Mouse (Mus musculus) limb, embryonic 12.5 days (tissue): ENCODE measurements at regions not wholly inside any gene's neighbourhood (a gene's known extent, or its start where the extent isn't known, plus 50 kb on each side); places are given as distances from the start of the nearest gene placed in this dataset.

Experiments used
- ATAC-seq: fragments of 200-750 bp; cut with Nextera tagmentation; 2 replicates; pipeline ENCODE4 v1.8.0; 2017; ENCODE audit warnings: low read depth, moderate TSS enrichment; ENCODE audit not compliant: insufficient number of reproducible peaks, insufficient read depth, low FRiP score, low TSS enrichment
- H3K27ac ChIP-seq: fragments of 300-500 bp; sonication (generic); 2 replicates; pipeline ENCODE4 v1.5.1; 2016; ENCODE audit warnings: mild to moderate bottlenecking, moderate library complexity
- H3K27me3 ChIP-seq: fragments of 300-500 bp; sonication (generic); 2 replicates; pipeline ENCODE4 v1.6.1; 2016; ENCODE audit warnings: mild to moderate bottlenecking, moderate library complexity
- H3K36me3 ChIP-seq: fragments of 300-500 bp; sonication (generic); 2 replicates; pipeline ENCODE4 v1.6.1; 2016; ENCODE audit warnings: mild to moderate bottlenecking, moderate library complexity
- H3K4me1 ChIP-seq: fragments of 300-500 bp; sonication (generic); replicated peaks from 2 replicates; pipeline ENCODE4 v1.6.1; 2016
- H3K4me2 ChIP-seq: fragments of 300-500 bp; sonication (generic); 2 replicates; pipeline ENCODE4 v1.6.1; 2016; ENCODE audit warnings: mild to moderate bottlenecking, moderate library complexity
- H3K4me3 ChIP-seq: fragments of 300-500 bp; sonication (generic); replicated peaks from 2 replicates; pipeline ENCODE4 v1.5.1; 2016; ENCODE audit warnings: mild to moderate bottlenecking
- H3K9ac ChIP-seq: fragments of 300-500 bp; sonication (generic); replicated peaks from 2 replicates; pipeline ENCODE4 v1.6.1; 2016; ENCODE audit warnings: mild to moderate bottlenecking, moderate library complexity
- H3K9me3 ChIP-seq: fragments of 300-500 bp; sonication (generic); 2 replicates; pipeline ENCODE4 v1.6.1; 2016; ENCODE audit warnings: mild to moderate bottlenecking, moderate library complexity
- WGBS: fragments of 180-500 bp; shearing (Covaris S2); methylation state at CpG from one replicate; pipeline ENCODE4 v1.1.7; 2016; 5-methylcytosine and 5-hydroxymethylcytosine counted together

DNA sequence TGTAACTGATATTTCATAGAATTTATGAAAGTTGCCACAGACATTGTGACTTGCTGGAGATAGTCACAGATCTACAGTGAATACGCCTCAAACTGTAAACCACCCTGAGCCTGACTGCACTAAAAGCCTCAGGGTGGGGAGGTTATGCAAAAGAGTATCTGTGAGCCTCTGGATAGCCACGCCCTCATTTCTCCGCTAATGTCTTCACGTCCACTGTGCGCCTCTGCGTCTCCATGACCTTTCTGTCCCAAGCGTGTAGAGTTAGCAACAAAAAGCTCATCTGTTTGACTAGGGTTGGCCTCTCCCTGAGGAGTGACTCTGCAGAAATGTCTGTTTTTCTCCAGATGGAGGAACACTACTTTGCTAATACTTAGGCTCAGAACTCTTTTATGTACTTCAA is 170.8 kb upstream of the Gm49356 start:
- ATAC-seq = no peak

GRCm38 (mm10) chr15:58719410-58719809 is 169.7 kb upstream of the Gm49356 start:
- Histone ChIP-seq H3K4me2 (no peak overlapping the region), H3K27ac (no peak overlapping the region), H3K4me1 (peaks cover 8% of the 10 kb centered on the region; the same call in 1 of the 2 replicates), H3K9me3 (no peaks in the 10 kb centered on the region), H3K4me3 (no peak overlapping the region), H3K27me3 (no peaks in the 10 kb centered on the region), H3K36me3 (no peaks in the 10 kb centered on the region), H3K9ac (no peak overlapping the region)
- no peak for ATAC-seq
- 90% methylated on average over 6 of the region's 6 CpGs for WGBS

More for the DNA sequence above, 170.8 kb upstream of the Gm49356 start:
- H3K36me3 ChIP-seq = no peaks in the 10 kb centered on the region
- no peak overlapping the region for H3K9ac ChIP-seq
- no peak overlapping the region for H3K4me3 ChIP-seq
- no peak overlapping the region for H3K4me2 ChIP-seq
- no peak overlapping the region for H3K27ac ChIP-seq
- H3K27me3 ChIP-seq = no peaks in the 10 kb centered on the region
- 80% methylated on average over 7 of the region's 7 CpGs for WGBS
- no peaks in the 10 kb centered on the region for H3K9me3 ChIP-seq
- peaks cover 8% of the 10 kb centered on the region; the same call in 1 of the 2 replicates for H3K4me1 ChIP-seq

DNA sequence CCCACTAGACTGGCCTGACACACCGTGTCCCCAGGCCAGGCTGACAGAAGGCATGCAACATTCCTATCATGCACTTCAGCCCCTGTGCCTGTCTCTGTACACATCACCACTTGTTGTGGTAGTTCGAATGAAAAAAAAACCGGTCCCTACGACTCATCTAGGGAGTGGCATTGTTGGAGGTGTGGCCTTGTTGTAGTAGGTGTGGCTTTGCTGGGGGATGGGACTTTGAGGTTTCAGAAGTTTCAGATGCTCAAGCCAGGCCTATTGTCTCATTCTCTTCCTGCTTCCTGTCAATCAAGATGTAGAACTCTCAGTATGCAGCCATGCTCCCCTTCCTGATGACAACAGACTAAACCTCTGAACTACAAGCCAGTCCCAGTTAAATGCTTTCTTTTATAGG is 162.1 kb upstream of the Gm49356 start:
- Histone ChIP-seq H3K9me3 (no peaks in the 10 kb centered on the region), H3K4me1 (peaks cover 12% of the 10 kb centered on the region), H3K9ac (no peak overlapping the region), H3K27me3 (no peaks in the 10 kb centered on the region), H3K36me3 (no peaks in the 10 kb centered on the region), H3K27ac (no peak overlapping the region), H3K4me2 (no peak overlapping the region), H3K4me3 (no peak overlapping the region)
- 70% methylated on average over 4 of the region's 4 CpGs for WGBS
- no peak for ATAC-seq

DNA sequence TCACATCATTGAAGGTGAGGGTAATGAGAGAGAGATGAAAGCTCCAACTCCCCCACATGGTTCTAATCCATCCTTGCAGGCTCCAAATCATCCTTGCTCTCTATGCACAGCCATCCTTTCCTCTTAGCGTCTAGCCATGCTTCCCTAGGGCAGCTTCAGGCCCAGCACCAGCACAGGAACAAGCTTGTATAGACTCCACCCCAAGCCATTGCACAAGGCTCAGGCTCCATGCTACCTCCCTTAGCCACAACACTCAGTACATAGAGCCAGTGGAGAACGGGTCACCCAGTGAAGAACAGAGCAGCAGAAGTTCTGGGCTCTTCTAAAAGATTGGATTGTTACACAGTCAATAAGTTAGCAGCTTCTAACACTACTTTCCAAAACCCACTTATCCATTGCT is 160.8 kb upstream of the Gm49356 start:
- whole genome bisulfite sequencing = 87% methylated on average over 2 of the region's 2 CpGs
- H3K4me3 ChIP-seq = no peak overlapping the region
- peaks cover 16% of the 10 kb centered on the region for H3K4me1 ChIP-seq
- H3K27ac ChIP-seq = no peak overlapping the region
- no peak for ATAC-seq
- H3K4me2 ChIP-seq = no peak overlapping the region
- no peaks in the 10 kb centered on the region for H3K27me3 ChIP-seq
- H3K36me3 ChIP-seq = no peaks in the 10 kb centered on the region
- no peak overlapping the region for H3K9ac ChIP-seq
- no peaks in the 10 kb centered on the region for H3K9me3 ChIP-seq

- WGBS = 89% methylated on average over 4 of the region's 4 CpGs
Observed at GRCm38 (mm10) chr15:58730861-58731260, 158.2 kb upstream of the Gm49356 start.

GRCm38 (mm10) chr15:58731346-58731745 is 157.8 kb upstream of the Gm49356 start:
- Histone ChIP-seq H3K27ac (peak overlapping the region; percentile 41; the same call in 1 of the 2 replicates), H3K36me3 (no peaks in the 10 kb centered on the region), H3K27me3 (no peaks in the 10 kb centered on the region), H3K4me1 (peaks cover 16% of the 10 kb centered on the region), H3K4me2 (peak overlapping the region; percentile 41; the same call in 1 of the 2 replicates), H3K9me3 (no peaks in the 10 kb centered on the region), H3K4me3 (no peak overlapping the region), H3K9ac (no peak overlapping the region)
- ATAC-seq = no peak
- WGBS = 63% methylated on average over 7 of the region's 7 CpGs

More at GRCm38 (mm10) chr15:58730861-58731260, 158.2 kb upstream of the Gm49356 start:
- no peaks in the 10 kb centered on the region for H3K9me3 ChIP-seq
- ATAC-seq = no peak
- no peak overlapping the region for H3K9ac ChIP-seq
- peaks cover 16% of the 10 kb centered on the region for H3K4me1 ChIP-seq
- no peaks in the 10 kb centered on the region for H3K27me3 ChIP-seq
- H3K4me2 ChIP-seq = no peak overlapping the region
- no peak overlapping the region for H3K4me3 ChIP-seq
- H3K36me3 ChIP-seq = no peaks in the 10 kb centered on the region
- no peak overlapping the region for H3K27ac ChIP-seq

GRCm38 (mm10) chr15:58731952-58732642 is 157.0 kb upstream of the Gm49356 start:
- Histone ChIP-seq H3K9me3 (no peaks in the 10 kb centered on the region), H3K4me1 (peaks cover 16% of the 10 kb centered on the region), H3K36me3 (no peaks in the 10 kb centered on the region), H3K27me3 (no peaks in the 10 kb centered on the region), H3K27ac (0 out of 2 replicates have a peak overlapping the region, but pooled peaks have one; percentile 41), H3K9ac (no peak overlapping the region), H3K4me3 (peak overlapping the region; percentile 3; the same call in 1 of the 2 replicates), H3K4me2 (peak overlapping the region; percentile 41)
- peak; percentile 68; the same call in 1 of the 2 replicates for ATAC-seq
- WGBS = 28% methylated on average over 13 of the region's 13 CpGs
